19 mouse cellular contexts compared by ENCODE assay signal in the genomic region with DNA sequence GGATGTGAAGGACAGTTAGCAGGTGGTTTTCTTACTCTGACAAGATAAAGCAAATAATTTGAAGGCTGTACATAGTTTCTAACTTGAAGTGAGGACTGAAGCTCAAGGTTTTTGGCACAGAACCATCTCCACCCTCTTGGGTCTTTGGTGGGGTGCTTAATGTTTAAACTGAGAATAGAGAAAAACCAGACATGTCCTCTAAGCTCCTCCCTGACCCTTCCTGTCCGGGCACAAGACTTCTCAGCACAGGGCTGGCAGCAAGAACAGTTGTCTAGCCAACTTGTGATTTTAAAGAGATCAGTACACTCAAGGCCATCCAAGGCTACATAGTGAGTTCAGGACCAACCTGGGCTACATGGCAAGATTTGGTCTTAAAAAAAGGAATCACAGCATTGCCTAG. TPM values are rescaled to one million over a fixed set of nuclear protein-coding genes. Genes with fewer than 3 reads are reported as not detected.
A peak's percentile ranks its signal among the peaks of the same experiment; 100 is the strongest.
DNase-seq lines count a peak whose midpoint lies in the region; ATAC-seq and TF ChIP-seq lines count a peak whose summit lies in the region.
"Had no signal": no experiment of that assay in that cellular context is flagged by ENCODE, and none has a peak within 500 bp of the region (broad histone marks: within the 10 kb centered on the region; RNA-seq: fewer than 3 reads in every experiment).

No protein-coding gene starts in this region.

- no peak for DNase-seq in heart, postnatal 36 days
- DNase-seq in kidney, adult 2 months, result peak; percentile 87
- peak; percentile 68 for DNase-seq in kidney, postnatal 14 days
- DNase-seq in adrenal gland, adult (ENCODE audit: inconsistent age in 2 of 2, low spot score in 1 of 2), result no peak
- DNase-seq: adrenal gland, adult 8-10 months; cerebellum, postnatal 14 days; embryo, embryonic 11 days; gastrocnemius, postnatal 36 days; layer of hippocampus, adult 9-11 months; liver, embryonic 13.5 days; thymus, postnatal 4 days had no signal

- H3K36me3 ChIP-seq in heart, embryonic 13.5 days, result peaks cover 36% of the 10 kb centered on the region
- H3K36me3 ChIP-seq in kidney, adult 2 months (ENCODE audit: control insufficient read depth, insufficient read depth, low read length), result no peaks in the 10 kb centered on the region; the same call in 1 of the 2 replicates
- peaks cover 15% of the 10 kb centered on the region for H3K36me3 ChIP-seq in kidney, embryonic 14.5 days (ENCODE audit: control insufficient read depth, insufficient read depth, low read length)
- no peaks in the 10 kb centered on the region for H3K36me3 ChIP-seq in intestine, embryonic 16.5 days (ENCODE audit: control insufficient read depth, insufficient read depth, low read length)
- H3K36me3 ChIP-seq: neural tube, embryonic 15.5 days had no signal

- WGBS in heart, embryonic 13.5 days, result 30% methylated on average over 1 of the region's 1 CpGs
- 13% methylated on average over 1 of the region's 1 CpGs for WGBS in kidney, adult 2 months
- 79% methylated on average over 1 of the region's 1 CpGs for WGBS in kidney, embryonic 14.5 days
- 39% methylated on average over 1 of the region's 1 CpGs for WGBS in intestine, embryonic 16.5 days

- no peak for TF ChIP-seq POLR2A in kidney, adult 2 months (IDR thresholded peaks at IDR 0.05; ENCODE audit: low read depth, low read length)

- 0 out of 2 replicates have a peak overlapping the region, but pooled peaks have one; percentile 2 for H3K9ac ChIP-seq in heart, embryonic 13.5 days
- no peak overlapping the region for H3K9ac ChIP-seq in kidney, embryonic 14.5 days (ENCODE audit: low read depth, low read length)
- no peak overlapping the region for H3K9ac ChIP-seq in intestine, embryonic 16.5 days (ENCODE audit: low read depth, low read length)
- H3K9ac ChIP-seq: embryonic facial prominence, embryonic 15.5 days; limb, embryonic 12.5 days; liver, embryonic 13.5 days; midbrain, embryonic 13.5 days; neural tube, embryonic 15.5 days had no signal

- no peak for ATAC-seq in heart, embryonic 13.5 days (ENCODE audit: extremely low read depth, insufficient number of reproducible peaks, low FRiP score, low TSS enrichment)
- no peak for ATAC-seq in kidney, embryonic 14.5 days (ENCODE audit: low FRiP score, low TSS enrichment)
- ATAC-seq in intestine, embryonic 16.5 days, result no peak
- ATAC-seq: midbrain, embryonic 13.5 days had no signal

- H3K4me1 ChIP-seq in heart, embryonic 13.5 days, result peaks cover 40% of the 10 kb centered on the region
- H3K4me1 ChIP-seq in kidney, adult 2 months (ENCODE audit: control insufficient read depth, insufficient read depth, low read length), result peaks cover 24% of the 10 kb centered on the region
- H3K4me1 ChIP-seq in kidney, embryonic 14.5 days (ENCODE audit: control insufficient read depth, insufficient read depth, low read length), result 0 out of 2 replicates have a peak, but pooled peaks cover 3% of the 10 kb centered on the region
- H3K4me1 ChIP-seq in intestine, embryonic 16.5 days (ENCODE audit: control insufficient read depth, insufficient read depth, low read length), result peaks cover 29% of the 10 kb centered on the region
- H3K4me1 ChIP-seq: embryonic facial prominence, embryonic 15.5 days; limb, embryonic 12.5 days had no signal

- H3K9me3 ChIP-seq in heart, embryonic 13.5 days, result no peaks in the 10 kb centered on the region
- H3K9me3 ChIP-seq in kidney, embryonic 14.5 days (ENCODE audit: control insufficient read depth, low read length), result no peaks in the 10 kb centered on the region
- H3K9me3 ChIP-seq in intestine, embryonic 16.5 days (ENCODE audit: control insufficient read depth, low read length), result no peaks in the 10 kb centered on the region
- H3K9me3 ChIP-seq: embryonic facial prominence, embryonic 15.5 days; limb, embryonic 12.5 days; liver, embryonic 13.5 days; midbrain, embryonic 13.5 days; neural tube, embryonic 15.5 days had no signal

- intact Hi-C loops in heart, postnatal 36 days (cut with DNase I), result no loop called here

- no peak overlapping the region for H3K4me3 ChIP-seq in heart, embryonic 13.5 days
- H3K4me3 ChIP-seq in kidney, adult 2 months (ENCODE audit: insufficient read depth, low read depth, low read length), result no peak overlapping the region
- H3K4me3 ChIP-seq in kidney, embryonic 14.5 days (ENCODE audit: low read length), result no peak overlapping the region
- H3K4me3 ChIP-seq in intestine, embryonic 16.5 days (ENCODE audit: low read length), result no peak overlapping the region
- H3K4me3 ChIP-seq: embryonic facial prominence, embryonic 15.5 days; limb, embryonic 12.5 days; liver, embryonic 13.5 days; midbrain, embryonic 13.5 days; myocyte; neural tube, embryonic 15.5 days had no signal

- TF ChIP-seq CTCF in kidney, adult 2 months (conservative IDR thresholded peaks at IDR 0.05; ENCODE audit: insufficient read depth, insufficient read length, low read depth, low read length), result no peak

- H3K27me3 ChIP-seq in heart, embryonic 13.5 days (replicated peaks), result no peaks in the 10 kb centered on the region
- no peaks in the 10 kb centered on the region for H3K27me3 ChIP-seq in kidney, adult 2 months (replicated peaks; ENCODE audit: control insufficient read depth, insufficient read depth, low read length)
- no peaks in the 10 kb centered on the region for H3K27me3 ChIP-seq in kidney, embryonic 14.5 days (ENCODE audit: control insufficient read depth, insufficient read depth, low read length)
- no peaks in the 10 kb centered on the region for H3K27me3 ChIP-seq in intestine, embryonic 16.5 days (replicated peaks; ENCODE audit: control insufficient read depth, insufficient read depth, low read length)
- H3K27me3 ChIP-seq: embryonic facial prominence, embryonic 15.5 days; limb, embryonic 12.5 days; liver, embryonic 13.5 days; midbrain, embryonic 13.5 days; neural tube, embryonic 15.5 days had no signal

- no peak overlapping the region for H3K4me2 ChIP-seq in heart, embryonic 13.5 days
- no peak overlapping the region for H3K4me2 ChIP-seq in kidney, embryonic 14.5 days (replicated peaks; ENCODE audit: low read depth, low read length)
- H3K4me2 ChIP-seq in intestine, embryonic 16.5 days (ENCODE audit: low read depth, low read length), result no peak overlapping the region
- H3K4me2 ChIP-seq: embryonic facial prominence, embryonic 15.5 days; limb, embryonic 12.5 days; liver, embryonic 13.5 days; midbrain, embryonic 13.5 days; neural tube, embryonic 15.5 days had no signal

- peak overlapping the region; percentile 65 for H3K27ac ChIP-seq in heart, embryonic 13.5 days (replicated peaks)
- no peak overlapping the region for H3K27ac ChIP-seq in kidney, adult 2 months (ENCODE audit: insufficient read depth, low read depth, low read length)
- H3K27ac ChIP-seq in kidney, embryonic 14.5 days (ENCODE audit: low read depth, low read length), result no peak overlapping the region
- peak overlapping the region; percentile 38 for H3K27ac ChIP-seq in intestine, embryonic 16.5 days (ENCODE audit: low read length)
- H3K27ac ChIP-seq: embryonic facial prominence, embryonic 15.5 days; limb, embryonic 12.5 days; liver, embryonic 13.5 days; midbrain, embryonic 13.5 days; neural tube, embryonic 15.5 days had no signal

RNA-seq across cellular contexts. Expression of a gene that starts 24.0 kb away (rescaled TPM):
- polyA plus RNA-seq in heart, embryonic 13.5 days (2015; fragmentation: Nextera tagmentation; extraction: Ambion mirVana), result 37.6 and 41.7 TPM in 2 replicates
- 10 to 100 TPM; 32.2 to 32.9 TPM for total RNA-seq in heart, postnatal 36 days (2021)
- polyA plus RNA-seq in kidney, adult 2 months (2012; rRNA removed), result 13.8 and 20.0 TPM in 2 replicates
- 37.5 and 56.3 TPM in 2 replicates for polyA plus RNA-seq in kidney, embryonic 14.5 days (2014; fragmentation: Nextera tagmentation; extraction: Ambion mirVana)
- 74.4 and 87.4 TPM in 2 replicates for polyA plus RNA-seq in intestine, embryonic 16.5 days (2015; fragmentation: Nextera tagmentation; extraction: Ambion mirVana)

RNA-seq across cellular contexts. Expression of a gene that starts 27.1 kb away (rescaled TPM):
- polyA plus RNA-seq in heart, embryonic 13.5 days (2015; fragmentation: Nextera tagmentation; extraction: Ambion mirVana), result 34.6 and 36.1 TPM in 2 replicates
- 10 to 100 TPM; 43.2 to 43.3 TPM for total RNA-seq in heart, postnatal 36 days (2021)
- 56.9 and 58.7 TPM in 2 replicates for polyA plus RNA-seq in kidney, adult 2 months (2012; rRNA removed)
- polyA plus RNA-seq in kidney, embryonic 14.5 days (2014; fragmentation: Nextera tagmentation; extraction: Ambion mirVana), result 36.7 and 55.9 TPM in 2 replicates
- polyA plus RNA-seq in intestine, embryonic 16.5 days (2015; fragmentation: Nextera tagmentation; extraction: Ambion mirVana), result 51.5 and 55.7 TPM in 2 replicates

Comparison
In these comparisons a context has a peak if more than half of its experiments do, and no peak if none do; other contexts are left out.
1. H3K27ac ChIP-seq: peak in heart, embryonic 13.5 days (single experiment) and intestine, embryonic 16.5 days (single experiment); none in kidney, adult 2 months (single experiment) and kidney, embryonic 14.5 days (single experiment).
2. DNase-seq: peak in kidney, adult 2 months (single experiment) and kidney, postnatal 14 days (single experiment); none in heart, postnatal 36 days (0 of 2) and adrenal gland, adult (0 of 2).